Mouse (Mus musculus) embryonic facial prominence, embryonic 13.5 days (tissue): ENCODE data around the gene E2f2. TPM values are rescaled to one million over a fixed set of nuclear protein-coding genes. Genes with fewer than 3 reads are reported as not detected.
A peak's percentile ranks its signal among the peaks of the same experiment; 100 is the strongest.

Source experiments
- ATAC-seq: fragments of 200-750 bp; cut with Nextera tagmentation; 2 replicates; pipeline ENCODE4 v1.8.0; 2017; ENCODE audit warnings: low read depth; ENCODE audit not compliant: insufficient number of reproducible peaks, insufficient read depth, low FRiP score, low TSS enrichment
- H3K27ac ChIP-seq: fragments of 300-500 bp; sonication (generic); 2 replicates; pipeline ENCODE4 v1.5.1; 2015; ENCODE audit warnings: moderate library complexity, mild to moderate bottlenecking, inconsistent platforms
- H3K27me3 ChIP-seq: fragments of 300-500 bp; sonication (generic); 2 replicates; pipeline ENCODE4 v1.6.1; 2015; ENCODE audit warnings: mild to moderate bottlenecking, inconsistent platforms
- H3K36me3 ChIP-seq: fragments of 300-500 bp; sonication (generic); 2 replicates; pipeline ENCODE4 v1.6.1; 2015; ENCODE audit warnings: mild to moderate bottlenecking, inconsistent platforms
- H3K4me1 ChIP-seq: fragments of 300-500 bp; sonication (generic); 2 replicates; pipeline ENCODE4 v1.6.1; 2015; ENCODE audit warnings: inconsistent platforms
- H3K4me2 ChIP-seq: fragments of 300-500 bp; sonication (generic); 2 replicates; pipeline ENCODE4 v1.6.1; 2015; ENCODE audit warnings: moderate library complexity, mild to moderate bottlenecking, inconsistent platforms
- H3K4me3 ChIP-seq: fragments of 300-500 bp; sonication (generic); 2 replicates; pipeline ENCODE4 v1.5.1; 2015; ENCODE audit warnings: mild to moderate bottlenecking, inconsistent platforms
- H3K9ac ChIP-seq: fragments of 300-500 bp; sonication (generic); 2 replicates; pipeline ENCODE4 v1.6.1; 2015; ENCODE audit warnings: mild to moderate bottlenecking, inconsistent platforms
- H3K9me3 ChIP-seq: fragments of 300-500 bp; sonication (generic); 2 replicates; pipeline ENCODE4 v1.6.1; 2016; ENCODE audit warnings: inconsistent platforms
- WGBS: fragments of 180-500 bp; shearing (Covaris S2); methylation state at CpG from one replicate; pipeline ENCODE4 v1.1.7; 2015; ENCODE audit warnings: mixed read lengths; 5-methylcytosine and 5-hydroxymethylcytosine counted together
- polyA plus RNA-seq: library from polyadenylated mRNA; unstranded; fragments of >200 nt; fragmentation: Nextera tagmentation; extraction: Ambion mirVana; gene quantifications from 2 replicates; pipeline ENCODE4 v1.2.1, GENCODE M21; 2015

Gene E2f2
- polyA plus RNA-seq, 1 experiment from 2014 or later, result 7.1 TPM

DNA sequence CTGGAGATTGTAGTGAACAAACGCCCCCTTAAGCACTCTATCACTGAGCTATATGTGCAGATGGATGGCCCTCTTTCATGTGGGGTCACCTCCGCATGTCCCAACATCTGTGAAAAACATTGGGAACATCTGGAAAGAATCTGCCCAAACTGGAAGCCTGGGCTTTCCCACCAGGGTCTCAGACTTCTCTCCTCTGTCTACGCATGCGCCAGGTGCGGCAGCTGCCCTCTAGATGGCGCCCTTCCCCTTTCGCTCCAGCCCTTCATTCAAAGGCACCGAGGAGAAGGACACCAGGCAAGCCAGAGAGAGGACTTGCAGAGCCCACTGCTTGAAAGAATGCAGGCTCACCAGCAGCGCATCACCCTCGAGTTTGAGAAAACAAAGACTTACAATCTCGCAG lies 8.7 kb upstream of the E2f2 start:
- Histone ChIP-seq H3K4me2 (peak overlapping the region; percentile 26; the same call in 1 of the 2 replicates), H3K9ac (no peak overlapping the region), H3K27me3 (no peaks in the 10 kb centered on the region), H3K36me3 (no peaks in the 10 kb centered on the region), H3K4me1 (peaks cover 19% of the 10 kb centered on the region), H3K9me3 (no peaks in the 10 kb centered on the region), H3K4me3 (no peak overlapping the region), H3K27ac (peak overlapping the region; percentile 39; the same call in 1 of the 2 replicates)
- ATAC-seq, result 0 out of 2 replicates have a peak, but pooled peaks have one; percentile 29
- WGBS, result 1% methylated on average over 11 of the region's 11 CpGs

DNA sequence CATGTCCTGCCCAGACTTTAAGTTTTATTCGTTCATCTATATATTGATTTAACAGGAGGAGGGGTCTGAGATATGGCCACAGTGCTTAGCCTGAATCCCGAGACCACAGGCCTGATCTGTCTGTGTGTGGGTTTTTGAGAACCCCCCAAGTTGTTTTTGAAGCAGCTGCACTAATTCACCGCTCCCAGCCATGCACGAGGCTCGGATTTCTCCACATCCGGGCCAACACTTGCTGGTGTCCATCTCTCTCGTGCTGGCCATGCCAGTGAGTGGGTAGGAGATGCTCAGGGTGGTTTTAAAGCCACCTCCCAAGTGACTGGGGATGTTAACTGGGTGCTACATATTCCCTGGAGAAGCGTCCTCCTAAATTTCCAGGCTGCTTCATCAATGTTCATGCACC lies 7.2 kb upstream of the E2f2 start:
- Histone ChIP-seq H3K36me3 (no peaks in the 10 kb centered on the region), H3K4me1 (peaks cover 11% of the 10 kb centered on the region), H3K9me3 (no peaks in the 10 kb centered on the region), H3K4me2 (no peak overlapping the region), H3K27me3 (no peaks in the 10 kb centered on the region), H3K4me3 (no peak overlapping the region), H3K27ac (no peak overlapping the region), H3K9ac (no peak overlapping the region)
- WGBS, result 63% methylated on average over 8 of the region's 8 CpGs
- no peak for ATAC-seq

DNA sequence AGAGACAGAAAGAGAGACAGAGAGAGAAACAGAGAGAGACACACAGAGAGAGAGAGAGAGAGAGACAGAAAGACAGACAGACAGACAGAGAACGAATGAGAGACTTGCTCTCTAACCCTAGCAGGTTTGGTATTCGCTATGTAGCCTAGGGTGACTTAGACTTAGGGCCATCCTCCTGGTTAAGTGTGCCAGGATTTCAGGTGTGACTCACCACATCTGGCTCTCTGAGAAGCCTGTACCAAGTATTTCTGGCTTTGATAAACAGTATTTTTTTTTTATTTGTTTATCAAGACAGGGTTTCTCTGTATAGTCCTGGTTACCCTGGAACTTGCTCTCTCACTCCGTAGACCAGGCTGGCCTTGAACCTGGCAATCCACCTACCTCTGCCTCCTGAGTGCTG lies 4.5 kb upstream of the E2f2 start:
- no peak for ATAC-seq

DNA sequence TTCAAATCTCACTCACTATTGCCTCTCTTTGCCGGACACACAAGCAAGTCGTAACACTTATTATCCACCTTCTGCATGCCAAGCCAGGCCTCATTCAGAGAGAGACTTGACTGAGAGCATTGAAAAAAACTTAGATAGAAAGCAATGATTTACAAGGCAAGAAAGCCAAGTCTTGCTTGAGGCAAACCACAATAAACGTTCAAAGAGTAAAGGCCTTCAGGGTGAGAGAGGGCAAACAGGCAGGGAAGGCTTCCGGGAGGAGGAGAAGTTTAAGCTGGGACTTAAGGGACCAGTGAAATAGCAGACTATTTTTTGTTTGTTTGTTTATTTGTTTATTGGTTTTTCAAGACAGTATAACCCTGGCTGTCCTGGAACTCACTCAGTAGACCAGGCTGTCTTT lies 1.8 kb upstream of the E2f2 start:
- no peaks in the 10 kb centered on the region for H3K27me3 ChIP-seq

More for the DNA sequence above, 4.5 kb upstream of the E2f2 start:
- Histone ChIP-seq H3K4me1 (peaks cover 10% of the 10 kb centered on the region), H3K4me3 (no peak overlapping the region), H3K9me3 (no peaks in the 10 kb centered on the region), H3K27me3 (no peaks in the 10 kb centered on the region), H3K9ac (no peak overlapping the region), H3K36me3 (no peaks in the 10 kb centered on the region), H3K4me2 (no peak overlapping the region), H3K27ac (no peak overlapping the region)
- WGBS, result 82% methylated on average over 3 of the region's 3 CpGs

DNA sequence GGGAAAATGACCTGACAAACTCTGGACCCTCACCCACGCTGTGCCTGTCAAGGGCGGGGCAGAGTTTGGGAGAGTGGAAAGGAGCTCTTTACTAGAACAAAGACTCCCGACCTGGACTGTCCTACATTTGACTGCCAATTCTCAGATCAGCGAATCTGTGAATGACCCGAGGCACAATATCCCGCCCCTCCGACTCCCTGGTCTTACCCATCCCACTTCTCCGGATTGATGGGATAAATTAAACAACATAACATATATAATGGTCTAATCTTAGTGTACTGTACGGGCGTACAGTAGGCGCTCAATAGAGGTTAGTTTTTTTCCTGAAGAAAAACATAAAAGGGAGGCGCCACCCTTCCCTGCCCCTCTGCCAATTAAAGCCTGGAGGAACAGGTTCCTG lies 739 bp upstream of the E2f2 start:
- H3K36me3 ChIP-seq, result no peaks in the 10 kb centered on the region
- no peaks in the 10 kb centered on the region for H3K27me3 ChIP-seq
- no peaks in the 10 kb centered on the region for H3K9me3 ChIP-seq
- H3K9ac ChIP-seq, result peak overlapping the region; percentile 71
- no peak for ATAC-seq
- peak overlapping the region; percentile 100 for H3K4me2 ChIP-seq
- peak overlapping the region; percentile 74 for H3K4me3 ChIP-seq
- no peak overlapping the region for H3K27ac ChIP-seq
- H3K4me1 ChIP-seq, result peaks cover 39% of the 10 kb centered on the region
- 18% methylated on average over 12 of the region's 12 CpGs for WGBS

More for the DNA sequence above, 1.8 kb upstream of the E2f2 start:
- Histone ChIP-seq H3K9ac (no peak overlapping the region), H3K9me3 (no peaks in the 10 kb centered on the region), H3K4me3 (no peak overlapping the region), H3K4me1 (peaks cover 32% of the 10 kb centered on the region), H3K36me3 (no peaks in the 10 kb centered on the region), H3K27ac (no peak overlapping the region), H3K4me2 (no peak overlapping the region)
- no peak for ATAC-seq
- WGBS, result 67% methylated on average over 4 of the region's 4 CpGs

DNA sequence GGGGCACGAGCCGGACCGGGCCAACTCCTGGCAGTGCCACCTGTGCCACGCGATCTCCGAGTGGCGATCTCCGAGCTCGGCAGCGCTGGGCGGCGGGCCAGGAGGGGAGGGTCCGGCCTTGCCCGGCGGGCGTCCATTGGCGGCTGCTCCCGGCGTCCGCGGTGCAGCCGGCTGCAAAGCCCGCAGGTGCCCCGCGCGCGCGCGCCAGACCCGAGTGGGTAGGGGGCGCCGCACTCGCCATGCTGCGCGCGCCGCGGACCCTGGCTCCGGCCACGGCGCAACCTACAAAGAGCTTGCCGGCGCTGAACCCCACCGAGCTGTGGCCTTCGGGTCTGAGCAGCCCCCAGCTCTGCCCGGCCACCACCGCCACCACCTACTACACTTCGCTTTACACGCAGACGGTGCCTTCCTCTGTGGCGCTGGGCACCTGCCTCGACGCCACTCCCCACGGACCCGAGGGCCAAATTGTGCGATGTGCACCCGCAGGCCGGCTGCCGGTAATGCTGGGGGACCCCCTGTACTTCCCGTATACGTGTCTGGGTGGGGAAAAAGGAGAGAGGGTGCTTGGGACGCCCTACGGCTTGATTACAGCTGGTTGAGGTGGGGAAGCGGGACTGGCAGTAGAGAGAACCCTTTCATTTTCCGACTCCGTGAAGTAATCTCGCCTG lies 482 bp downstream of the E2f2 start:
- peak overlapping the region; percentile 100 for H3K4me2 ChIP-seq
- H3K9ac ChIP-seq, result peak overlapping the region; percentile 76
- no peaks in the 10 kb centered on the region for H3K36me3 ChIP-seq
- peak overlapping the region; percentile 74 for H3K4me3 ChIP-seq
- no peaks in the 10 kb centered on the region for H3K9me3 ChIP-seq
- no peak for ATAC-seq
- peaks cover 50% of the 10 kb centered on the region for H3K4me1 ChIP-seq
- peak overlapping the region; percentile 62 for H3K27ac ChIP-seq
- no peaks in the 10 kb centered on the region for H3K27me3 ChIP-seq
- under 1% methylated on average over 67 of the region's 67 CpGs for WGBS

DNA sequence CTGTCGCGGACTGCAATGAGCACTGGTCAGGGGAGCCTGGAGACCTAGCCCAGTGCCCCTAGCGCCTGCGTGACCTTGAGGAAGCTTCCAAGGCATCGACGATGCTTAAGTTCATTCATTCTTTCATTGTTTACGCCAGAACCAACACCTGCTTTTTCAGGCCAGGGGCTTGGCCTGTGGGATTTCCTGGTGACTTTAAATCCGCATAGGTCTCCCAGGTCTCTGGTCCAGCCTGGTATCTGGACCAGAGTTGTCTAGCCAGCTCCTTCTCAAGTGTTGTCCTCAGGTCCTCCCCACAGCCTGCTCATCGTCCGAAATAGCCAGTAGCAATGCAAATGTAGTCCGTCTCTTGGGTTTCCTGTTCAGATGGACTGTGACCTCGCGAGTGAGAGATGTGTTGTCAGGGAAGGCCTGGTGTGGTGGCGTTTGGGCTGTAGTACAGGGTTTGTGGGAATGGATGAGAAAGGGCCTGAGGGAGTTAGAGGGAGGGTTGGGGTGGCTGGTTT lies 1.1 kb downstream of the E2f2 start:
- H3K9ac ChIP-seq, result peak overlapping the region; percentile 76
- peak overlapping the region; percentile 74 for H3K4me3 ChIP-seq
- 6% methylated on average over 14 of the region's 14 CpGs for WGBS
- H3K36me3 ChIP-seq, result no peaks in the 10 kb centered on the region
- no peak overlapping the region for H3K27ac ChIP-seq
- peaks cover 54% of the 10 kb centered on the region for H3K4me1 ChIP-seq
- H3K27me3 ChIP-seq, result no peaks in the 10 kb centered on the region
- peak overlapping the region; percentile 100 for H3K4me2 ChIP-seq
- ATAC-seq, result no peak
- no peaks in the 10 kb centered on the region for H3K9me3 ChIP-seq

DNA sequence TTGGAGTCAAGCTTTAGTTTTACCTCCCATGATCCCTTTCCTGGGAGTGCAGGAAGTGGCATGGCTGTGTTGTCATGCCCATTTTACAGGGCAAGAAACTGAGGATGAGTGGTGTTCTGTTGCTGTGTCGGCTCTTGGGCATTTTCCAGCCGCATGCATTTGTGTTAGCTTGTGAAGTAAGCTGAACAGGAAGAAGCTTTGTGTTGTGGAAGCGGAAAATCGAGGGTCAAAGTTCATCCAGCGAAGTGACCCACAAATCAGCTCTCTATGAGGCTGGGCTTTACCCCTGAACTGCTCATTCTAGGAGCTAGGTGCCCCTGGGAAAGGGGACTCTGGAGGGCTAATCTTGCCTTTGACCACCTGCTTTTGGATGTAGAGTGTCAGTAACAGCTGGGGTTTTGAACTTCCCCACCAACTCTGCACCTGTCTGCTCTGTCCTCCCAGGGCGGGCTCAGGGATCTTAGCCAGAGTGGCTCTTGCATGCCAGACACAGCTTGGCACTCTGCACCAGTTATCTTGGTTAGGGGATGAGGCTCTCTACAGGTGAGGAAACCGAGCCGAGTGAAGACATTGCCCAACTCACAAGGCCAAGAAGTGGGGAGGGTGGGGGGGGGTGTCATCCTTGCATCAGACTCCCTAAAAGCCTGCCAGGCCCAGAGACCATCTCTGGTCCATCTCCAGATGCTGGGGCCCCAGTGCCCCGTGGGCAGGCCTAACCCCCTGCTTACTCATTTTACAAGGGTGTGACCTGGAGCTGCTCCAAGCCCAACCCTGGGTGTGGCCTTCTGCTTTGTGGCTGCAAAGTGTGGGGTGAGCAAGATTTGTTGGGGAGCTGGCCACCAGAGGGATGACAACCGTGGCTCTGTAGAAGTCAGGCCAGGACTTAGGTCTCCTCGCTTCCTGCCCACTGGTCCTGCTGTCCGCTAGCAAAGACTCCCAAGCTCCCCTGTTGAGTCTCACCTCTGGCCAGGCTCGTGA lies 2.3 kb downstream of the E2f2 start:
- Histone ChIP-seq H3K4me2 (peak overlapping the region; percentile 100), H3K27ac (no peak overlapping the region), H3K27me3 (no peaks in the 10 kb centered on the region), H3K4me3 (peak overlapping the region; percentile 74), H3K9me3 (no peaks in the 10 kb centered on the region), H3K9ac (peak overlapping the region; percentile 76; the same call in 1 of the 2 replicates), H3K4me1 (peaks cover 61% of the 10 kb centered on the region), H3K36me3 (no peaks in the 10 kb centered on the region)
- WGBS, result 60% methylated on average over 13 of the region's 13 CpGs
- no peak for ATAC-seq

DNA sequence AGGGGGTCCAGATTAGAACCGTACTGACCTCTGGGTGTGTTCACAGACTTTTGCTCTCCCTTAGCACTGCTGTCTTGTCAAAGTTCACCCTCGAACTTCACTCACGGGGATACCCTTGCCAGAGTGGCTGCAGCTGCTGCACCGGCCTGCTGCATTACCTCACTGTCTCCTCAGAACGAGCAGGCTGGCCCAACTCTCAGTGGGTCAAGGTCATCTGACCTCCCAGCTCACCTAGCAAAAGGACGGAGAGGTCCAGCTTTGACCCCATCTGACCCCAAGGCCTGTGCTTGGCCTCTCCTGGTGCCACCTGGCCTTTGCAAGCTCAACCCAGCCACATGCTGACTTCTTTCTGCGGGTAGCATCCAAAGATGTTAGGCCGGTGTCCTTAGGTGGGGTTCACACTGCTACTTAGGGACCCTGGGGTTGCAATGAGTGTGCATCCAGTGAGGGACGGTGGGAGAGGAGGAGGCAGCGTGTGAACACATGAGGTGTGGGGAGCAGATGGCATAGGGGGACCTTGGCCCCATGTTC lies 3.9 kb downstream of the E2f2 start:
- 69% methylated on average over 10 of the region's 10 CpGs for WGBS
- Histone ChIP-seq H3K9me3 (no peaks in the 10 kb centered on the region), H3K27ac (no peak overlapping the region), H3K4me2 (no peak overlapping the region), H3K4me1 (peaks cover 77% of the 10 kb centered on the region), H3K9ac (peak overlapping the region; percentile 32; the same call in 1 of the 2 replicates), H3K36me3 (no peaks in the 10 kb centered on the region), H3K27me3 (no peaks in the 10 kb centered on the region), H3K4me3 (no peak overlapping the region)
- ATAC-seq, result no peak

DNA sequence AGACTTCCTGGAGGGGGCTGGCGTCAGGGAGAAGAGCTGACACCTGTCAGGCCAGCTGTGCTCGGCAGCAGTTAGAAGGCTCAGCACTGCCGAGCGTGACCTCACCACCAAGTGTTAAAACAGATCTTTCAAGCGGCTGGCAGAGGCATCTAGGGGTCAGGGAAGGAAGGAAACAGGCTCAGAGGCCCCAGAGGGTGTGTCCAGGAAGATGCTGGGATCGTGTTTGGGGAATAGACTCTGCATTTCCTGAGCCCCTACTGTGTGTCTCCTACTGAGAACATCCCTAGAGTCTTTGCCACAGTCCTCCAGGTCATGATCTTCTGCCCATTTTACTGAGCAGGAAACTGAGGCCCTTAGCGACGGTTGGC lies 5.0 kb downstream of the E2f2 start:
- 0 out of 2 replicates have a peak overlapping the region, but pooled peaks have one; percentile 16 for H3K9ac ChIP-seq
- no peak for ATAC-seq
- H3K4me1 ChIP-seq, result peaks cover 78% of the 10 kb centered on the region
- H3K4me2 ChIP-seq, result peak overlapping the region; percentile 3; the same call in 1 of the 2 replicates
- no peaks in the 10 kb centered on the region for H3K27me3 ChIP-seq
- WGBS, result 45% methylated on average over 8 of the region's 8 CpGs
- no peaks in the 10 kb centered on the region for H3K9me3 ChIP-seq
- no peak overlapping the region for H3K4me3 ChIP-seq
- no peak overlapping the region for H3K27ac ChIP-seq
- no peaks in the 10 kb centered on the region for H3K36me3 ChIP-seq
